Mouse (Mus musculus) thymus, adult 2 months (tissue): ENCODE measurements around the gene Eef1a2. TPM values are rescaled to one million over a fixed set of nuclear protein-coding genes. Genes with fewer than 3 reads are reported as not detected.

Source experiments
- DNase-seq: peaks from one replicate; pipeline ENCODE4 v3.0.0; 2021
- H3K27ac ChIP-seq: fragments of 200-500 bp; 2 replicates; pipeline ENCODE4 v1.5.1; 2012; ENCODE audit warnings: low read length, control low read depth; ENCODE audit not compliant: control insufficient read depth, insufficient read depth
- H3K27me3 ChIP-seq: fragments of 200-500 bp; 2 replicates; pipeline ENCODE4 v1.6.1; 2012; ENCODE audit warnings: mild to moderate bottlenecking, low read length, moderate library complexity, mixed read lengths; ENCODE audit not compliant: control insufficient read depth, insufficient read depth
- H3K36me3 ChIP-seq: fragments of 200-500 bp; 2 replicates; pipeline ENCODE4 v1.6.1; 2012; ENCODE audit warnings: mild to moderate bottlenecking, low read length, moderate library complexity; ENCODE audit not compliant: control insufficient read depth, insufficient read depth
- H3K4me1 ChIP-seq: fragments of 200-500 bp; replicated peaks from 2 replicates; pipeline ENCODE4 v1.6.1; 2012; ENCODE audit warnings: low read length; ENCODE audit not compliant: control insufficient read depth, insufficient read depth
- H3K4me3 ChIP-seq: fragments of 200-500 bp; 2 replicates; pipeline ENCODE4 v1.5.1; 2012; ENCODE audit warnings: mild to moderate bottlenecking, low read length, control low read depth, moderate library complexity; ENCODE audit not compliant: control insufficient read depth, insufficient read depth
- CTCF ChIP-seq: fragments of 200-500 bp; IDR thresholded peaks from 2 replicates; pipeline ENCODE4 v1.5.1; 2012; ENCODE audit warnings: mild to moderate bottlenecking, control low read depth, low read length, moderate library complexity, borderline replicate concordance; ENCODE audit not compliant: control insufficient read depth, poor library complexity, insufficient read depth; ENCODE audit errors: extremely low read depth
- POLR2A ChIP-seq: fragments of 200-500 bp; IDR thresholded peaks from 2 replicates; pipeline ENCODE4 v1.6.1; 2012; ENCODE audit warnings: mild to moderate bottlenecking, low read length, control low read depth, moderate library complexity; ENCODE audit not compliant: control insufficient read depth, poor library complexity, insufficient read depth; ENCODE audit errors: extremely low read depth
- WGBS: fragments of 180-500 bp; shearing (Covaris S2); methylation state at CpG from one replicate; pipeline ENCODE4 v1.1.7; 2018; 5-methylcytosine and 5-hydroxymethylcytosine counted together
- polyA plus RNA-seq: library from polyadenylated mRNA; depleted of rRNA; stranded (reverse); fragments of >200 nt; gene quantifications from 2 replicates; pipeline ENCODE4 v1.2.3, GENCODE M21; 2012

Gene Eef1a2
- polyA plus RNA-seq, 1 experiment = 42.5 TPM

GRCm38 (mm10) chr2:181148318-181148955 lies 8.4 kb downstream of the Eef1a2 start:
- Histone ChIP-seq H3K36me3 (no peaks in the 10 kb centered on the region), H3K27ac (no peak overlapping the region), H3K27me3 (peaks cover 3% of the 10 kb centered on the region; the same call in 1 of the 2 replicates), H3K4me1 (peaks cover 7% of the 10 kb centered on the region), H3K4me3 (peak overlapping the region; percentile 4; the same call in 1 of the 2 replicates)
- whole genome bisulfite sequencing = 11% methylated on average over 31 of the region's 31 CpGs
- DNase-seq = no peak
- TF ChIP-seq CTCF (no peak), POLR2A (no peak)

- Histone ChIP-seq H3K4me1 (peaks cover 7% of the 10 kb centered on the region), H3K27ac (no peak overlapping the region), H3K27me3 (peaks cover 3% of the 10 kb centered on the region; the same call in 1 of the 2 replicates), H3K4me3 (peak overlapping the region; percentile 30), H3K36me3 (no peaks in the 10 kb centered on the region)
- TF ChIP-seq CTCF (no peak), POLR2A (no peak)
- peak; percentile 15 for DNase-seq
- WGBS = 2% methylated on average over 60 of the region's 61 CpGs
Measured at GRCm38 (mm10) chr2:181147546-181148317, 9.1 kb downstream of the Eef1a2 start.

GRCm38 (mm10) chr2:181146976-181147545 lies 9.8 kb downstream of the Eef1a2 start:
- Histone ChIP-seq H3K4me1 (peaks cover 7% of the 10 kb centered on the region), H3K27me3 (peaks cover 3% of the 10 kb centered on the region; the same call in 1 of the 2 replicates), H3K36me3 (no peaks in the 10 kb centered on the region), H3K4me3 (no peak overlapping the region), H3K27ac (no peak overlapping the region)
- no peak for DNase-seq
- no peak for TF ChIP-seq POLR2A
- no peak for TF ChIP-seq CTCF
- 54% methylated on average over 4 of the region's 4 CpGs for WGBS

- Histone ChIP-seq H3K36me3 (no peaks in the 10 kb centered on the region), H3K27me3 (peaks cover 3% of the 10 kb centered on the region; the same call in 1 of the 2 replicates), H3K4me1 (peaks cover 7% of the 10 kb centered on the region), H3K4me3 (no peak overlapping the region), H3K27ac (no peak overlapping the region)
- TF ChIP-seq CTCF (no peak), POLR2A (no peak)
- no peak for DNase-seq
- 94% methylated on average over 2 of the region's 2 CpGs for WGBS
Measured at GRCm38 (mm10) chr2:181144675-181145074, 12.1 kb downstream of the Eef1a2 start.

- TF ChIP-seq CTCF (no peak), POLR2A (no peak)
- Histone ChIP-seq H3K27me3 (peaks cover 2% of the 10 kb centered on the region; the same call in 1 of the 2 replicates), H3K4me3 (no peak overlapping the region), H3K4me1 (peaks cover 6% of the 10 kb centered on the region), H3K36me3 (no peaks in the 10 kb centered on the region), H3K27ac (no peak overlapping the region)
- no peak for DNase-seq
- WGBS = 65% methylated on average over 2 of the region's 2 CpGs
Measured at GRCm38 (mm10) chr2:181143509-181144276, 13.1 kb downstream of the Eef1a2 start.

GRCm38 (mm10) chr2:181142703-181143135 lies 14.1 kb downstream of the Eef1a2 start:
- Histone ChIP-seq H3K27ac (no peak overlapping the region), H3K36me3 (no peaks in the 10 kb centered on the region), H3K27me3 (no peaks in the 10 kb centered on the region; the same call in 1 of the 2 replicates), H3K4me3 (no peak overlapping the region), H3K4me1 (no peaks in the 10 kb centered on the region)
- no peak for DNase-seq
- TF ChIP-seq POLR2A = no peak
- no peak for TF ChIP-seq CTCF
- 67% methylated on average over 8 of the region's 8 CpGs for WGBS
